Mouse (Mus musculus) spleen, embryonic (tissue): ENCODE results near the gene Cntn4.

Experiments used
- CTCF ChIA-PET: fragments of 350-600 bp; sonication (Branson Sonifier 250); formaldehyde crosslinking; loops from one replicate; lab custom pipeline; 2022; lab: Charles Lee

Cntn4 gene

GRCm38 (mm10) chr6:105677149-105678031 is at the start of gene Cntn4:
TSS of gene Cntn4 (plus strand) at chr6:105677660.
- CTCF ChIA-PET = no interaction called here

GRCm38 (mm10) chr6:105674276-105674675 is 3.2 kb upstream of the Cntn4 start:
- CTCF ChIA-PET = no interaction called here

- CTCF ChIA-PET = no interaction called here
Observed at GRCm38 (mm10) chr6:105675099-105675498, 2.4 kb upstream of the Cntn4 start.

GRCm38 (mm10) chr6:105676637-105677036 is 823 bp upstream of the Cntn4 start:
- CTCF ChIA-PET = no interaction called here

GRCm38 (mm10) chr6:105678778-105679177 is 1.3 kb downstream of the Cntn4 start:
- CTCF ChIA-PET = no interaction called here

GRCm38 (mm10) chr6:105681496-105681895 is 4.0 kb downstream of the Cntn4 start:
- CTCF ChIA-PET = no interaction called here

- CTCF ChIA-PET = no interaction called here
Observed at GRCm38 (mm10) chr6:105683251-105683650, 5.8 kb downstream of the Cntn4 start.

- CTCF ChIA-PET = no interaction called here
Observed at GRCm38 (mm10) chr6:105684123-105684522, 6.7 kb downstream of the Cntn4 start.

- CTCF ChIA-PET = no interaction called here
Observed at GRCm38 (mm10) chr6:105688195-105688594, 10.7 kb downstream of the Cntn4 start.

- CTCF ChIA-PET = no interaction called here
Observed at GRCm38 (mm10) chr6:105742026-105742425, 64.6 kb downstream of the Cntn4 start.

GRCm38 (mm10) chr6:105780616-105781015 is 103.2 kb downstream of the Cntn4 start:
- CTCF ChIA-PET = no interaction called here

GRCm38 (mm10) chr6:105788462-105788861 is 111.0 kb downstream of the Cntn4 start:
- CTCF ChIA-PET = no interaction called here

- CTCF ChIA-PET = no interaction called here
Observed at GRCm38 (mm10) chr6:105835099-105835498, 157.6 kb downstream of the Cntn4 start.

- CTCF ChIA-PET = no interaction called here
Observed at GRCm38 (mm10) chr6:105847296-105847695, 169.8 kb downstream of the Cntn4 start.

- CTCF ChIA-PET = no interaction called here
Observed at GRCm38 (mm10) chr6:105892838-105893237, 215.4 kb downstream of the Cntn4 start.

GRCm38 (mm10) chr6:105938485-105938884 is 261.0 kb downstream of the Cntn4 start:
- CTCF ChIA-PET = no interaction called here

GRCm38 (mm10) chr6:105939303-105939702 is 261.8 kb downstream of the Cntn4 start:
- CTCF ChIA-PET = no interaction called here

- CTCF ChIA-PET = interaction anchor here (0.6 kb wide), 1 partner anchor 32 kb away, joined by 12 read pairs; no protein-coding TSS in a partner anchor
Observed at GRCm38 (mm10) chr6:105940591-105940990, 263.1 kb downstream of the Cntn4 start.

GRCm38 (mm10) chr6:105991492-105991891 is 314.0 kb downstream of the Cntn4 start:
- CTCF ChIA-PET = no interaction called here

- CTCF ChIA-PET = no interaction called here
Observed at GRCm38 (mm10) chr6:106013018-106013417, 335.6 kb downstream of the Cntn4 start.

- CTCF ChIA-PET = no interaction called here
Observed at GRCm38 (mm10) chr6:106015126-106015525, 337.7 kb downstream of the Cntn4 start.

- CTCF ChIA-PET = no interaction called here
Observed at GRCm38 (mm10) chr6:106048878-106049277, 371.4 kb downstream of the Cntn4 start.

GRCm38 (mm10) chr6:106056123-106056522 is 378.7 kb downstream of the Cntn4 start:
- CTCF ChIA-PET = no interaction called here
